Mouse (Mus musculus) cerebellum, adult 2 months (tissue): ENCODE measurements at regions not wholly inside any gene's neighbourhood (a gene's known extent, or its start where the extent isn't known, plus 50 kb on each side); places are given as distances from the start of the nearest gene placed in this dataset.

Experiments used
- CTCF ChIP-seq: fragments of 200-500 bp; IDR thresholded peaks from 2 replicates; pipeline ENCODE4 v1.5.1; 2011; ENCODE audit warnings: low read depth, mild to moderate bottlenecking, control low read depth, low read length, moderate library complexity, borderline replicate concordance; ENCODE audit not compliant: insufficient read depth
- POLR2A ChIP-seq: fragments of 200-500 bp; IDR thresholded peaks from 2 replicates; pipeline ENCODE4 v1.6.1; 2011; ENCODE audit warnings: low read length, control low read depth, borderline replicate concordance; ENCODE audit not compliant: insufficient read depth

DNA sequence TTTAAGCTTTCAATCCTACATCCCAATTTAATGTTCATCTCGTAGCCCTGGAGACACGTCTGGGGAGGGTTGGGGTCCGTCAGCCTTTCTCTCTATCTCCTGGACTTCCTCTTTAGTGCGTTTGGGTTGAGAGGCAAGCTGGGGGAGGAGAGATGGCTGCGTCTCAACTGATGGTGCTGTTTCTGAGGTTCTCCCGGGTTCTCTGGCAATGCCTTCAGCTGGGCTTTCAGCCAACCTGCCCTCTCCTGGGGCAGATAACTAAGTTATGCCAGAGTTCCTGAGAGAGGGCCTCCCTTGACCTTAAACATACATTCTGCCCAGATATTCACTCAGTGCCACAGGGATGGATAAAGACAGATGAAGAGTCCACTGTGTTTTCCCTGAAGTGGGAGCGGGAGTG, 183.3 kb upstream of the Prok2 start:
- TF ChIP-seq POLR2A, result no peak
- no peak for TF ChIP-seq CTCF
